Mouse (Mus musculus) ES-Bruce4 (cell line): ENCODE results near the gene Morn3.

Experiments
- CTCF ChIP-seq: IDR thresholded peaks from one replicate; pipeline ENCODE4 v1.8.1; 2011; ENCODE audit warnings: low read depth, low read length
- EP300 ChIP-seq: IDR thresholded peaks from 2 replicates; pipeline ENCODE4 v1.6.1; 2011; ENCODE audit warnings: low read depth, low read length; ENCODE audit not compliant: insufficient read depth
- POLR2A ChIP-seq: IDR thresholded peaks from one replicate; pipeline ENCODE4 v1.8.1; 2011; ENCODE audit warnings: low read length; ENCODE audit not compliant: insufficient read depth

- no peak for TF ChIP-seq POLR2A
- no peak for TF ChIP-seq CTCF
- peak; percentile 85 for TF ChIP-seq EP300
These were observed 11.3 kb downstream of the Morn3 start for GRCm38 (mm10) chr5:123035564-123035963.
